Comparison of ENCODE assay signal across 23 mouse cellular contexts in genomic region chr6:138534879-138535278, GRCm38 (mm10). TPM values are rescaled to one million over a fixed set of nuclear protein-coding genes. Genes with fewer than 3 reads are reported as not detected.
"Had no signal": no experiment of that assay in that cellular context is flagged by ENCODE, and none has a peak within 500 bp of the region (broad histone marks: within the 10 kb centered on the region; RNA-seq: fewer than 3 reads in every experiment).

No protein-coding gene starts in this region.

- H3K27me3 ChIP-seq: liver, embryonic 15.5 days; lung, embryonic 15.5 days; megakaryocyte, embryonic 14.5 days; midbrain, embryonic 13.5 days; midbrain, embryonic 15.5 days; neural tube, embryonic 12.5 days; stomach, embryonic 15.5 days had no signal

- H3K36me3 ChIP-seq: liver, embryonic 15.5 days; lung, embryonic 15.5 days; midbrain, embryonic 13.5 days; midbrain, embryonic 15.5 days; neural tube, embryonic 12.5 days; stomach, embryonic 15.5 days had no signal

- ATAC-seq: liver, postnatal 0 days; lung, postnatal 0 days; midbrain, embryonic 13.5 days; midbrain, embryonic 15.5 days had no signal

- H3K9ac ChIP-seq: liver, embryonic 15.5 days; liver, postnatal 0 days; lung, embryonic 15.5 days; midbrain, embryonic 13.5 days; midbrain, embryonic 15.5 days; neural tube, embryonic 12.5 days; stomach, embryonic 15.5 days had no signal

- H3K27ac ChIP-seq: liver, embryonic 15.5 days; lung, embryonic 15.5 days; macrophage; midbrain, embryonic 13.5 days; midbrain, embryonic 15.5 days; neural tube, embryonic 12.5 days; stomach, embryonic 15.5 days; stomach, postnatal 0 days had no signal

- H3K4me1 ChIP-seq: liver, embryonic 15.5 days; lung, embryonic 15.5 days; megakaryocyte, embryonic 14.5 days; midbrain, embryonic 13.5 days; midbrain, embryonic 15.5 days; neural tube, embryonic 12.5 days; stomach, embryonic 15.5 days had no signal

- DNase-seq: liver, postnatal 0 days; lung, adult 2 months; lung, postnatal 14 days; lung, postnatal 36 days; right cerebral cortex, postnatal 14 days; thymus, adult 18-20 months; thymus, postnatal 14 days; thymus, postnatal 36 days had no signal

- H3K4me2 ChIP-seq: liver, embryonic 15.5 days; lung, embryonic 15.5 days; midbrain, embryonic 11.5 days; midbrain, embryonic 13.5 days; midbrain, embryonic 15.5 days; neural tube, embryonic 12.5 days; stomach, embryonic 15.5 days had no signal

- H3K4me3 ChIP-seq: liver, embryonic 15.5 days; lung, embryonic 15.5 days; megakaryocyte, embryonic 14.5 days; midbrain, embryonic 13.5 days; midbrain, embryonic 15.5 days; neural tube, embryonic 12.5 days; stomach, embryonic 15.5 days had no signal

- H3K9me3 ChIP-seq: liver, embryonic 15.5 days; lung, embryonic 15.5 days; midbrain, embryonic 13.5 days; midbrain, embryonic 15.5 days; neural tube, embryonic 12.5 days; stomach, embryonic 15.5 days had no signal

RNA-seq across cellular contexts. Expression of gene Lmo3, which starts 46.9 kb away (rescaled TPM):
- total RNA-seq: megakaryocyte progenitor cell, adult 5-6 weeks; monocyte, adult 5-6 weeks; neutrophil, adult 5-6 weeks had no signal
- polyA plus RNA-seq: liver, postnatal 0 days; macrophage; spleen, adult 2 months had no signal
